Comparison of ENCODE assay signal across 22 mouse cellular contexts in the genomic region with DNA sequence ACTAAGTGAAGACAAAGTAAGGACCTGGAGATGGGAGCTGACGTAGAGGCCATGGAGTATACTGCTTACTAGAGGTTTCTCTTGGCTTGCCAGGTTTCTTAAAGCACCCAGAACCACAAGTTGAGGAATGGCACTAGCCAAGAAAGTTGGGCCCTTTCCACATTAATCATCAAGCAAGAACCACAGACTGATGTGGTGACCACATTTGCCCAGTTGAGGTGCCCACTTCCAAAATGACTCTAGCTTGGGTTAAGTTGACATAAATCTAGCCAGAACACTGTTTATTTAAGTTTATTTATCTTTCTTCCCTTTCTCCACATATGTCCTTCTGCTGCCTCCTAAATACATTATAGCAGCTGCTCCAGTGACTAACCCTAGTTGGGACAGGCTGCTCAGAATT.
"Had no signal": no experiment of that assay in that cellular context is flagged by ENCODE, and none has a peak within 500 bp of the region (broad histone marks: within the 10 kb centered on the region; RNA-seq: fewer than 3 reads in every experiment).

No protein-coding gene starts in this region.

- DNase-seq: gastrocnemius, adult 2 months; gastrocnemius, postnatal 10 days; gastrocnemius, postnatal 25 days; heart, adult 2 months; heart, postnatal 14 days; heart, postnatal 36 days; kidney, adult 18-20 months; kidney, adult 8-10 months; kidney, postnatal 10 days; kidney, postnatal 25 days; layer of hippocampus, postnatal 36 days had no signal

- H3K27me3 ChIP-seq: heart, embryonic 13.5 days; heart, embryonic 15.5 days; hindbrain, embryonic 12.5 days; limb, embryonic 13.5 days; limb, embryonic 15.5 days; liver, embryonic 12.5 days had no signal

- ATAC-seq: hindbrain, postnatal 0 days; intestine, postnatal 0 days; liver, embryonic 12.5 days had no signal

- H3K4me1 ChIP-seq: heart, embryonic 13.5 days; heart, embryonic 15.5 days; hindbrain, embryonic 10.5 days; hindbrain, embryonic 12.5 days; liver, embryonic 12.5 days had no signal

- H3K27ac ChIP-seq: gastrocnemius, adult 2 months; heart, adult 2 months; heart, embryonic 13.5 days; heart, embryonic 15.5 days; hindbrain, embryonic 10.5 days; hindbrain, embryonic 12.5 days; hindbrain, embryonic 14.5 days; hindbrain, postnatal 0 days; limb, embryonic 13.5 days; limb, embryonic 15.5 days; liver, embryonic 12.5 days; liver, embryonic 14.5 days had no signal

- H3K4me3 ChIP-seq: gastrocnemius, adult 2 months; heart, adult 2 months; heart, embryonic 13.5 days; heart, embryonic 15.5 days; hindbrain, embryonic 10.5 days; hindbrain, embryonic 12.5 days; limb, embryonic 13.5 days; limb, embryonic 15.5 days; liver, embryonic 12.5 days had no signal
